Mouse (Mus musculus): ENCODE data around the gene Gm20388. TPM values are rescaled to one million over a fixed set of nuclear protein-coding genes. Genes with fewer than 3 reads are reported as not detected.

Gene Gm20388
- polyA plus RNA-seq, 1 experiment from 2014 or later: 5.5 TPM

DNA sequence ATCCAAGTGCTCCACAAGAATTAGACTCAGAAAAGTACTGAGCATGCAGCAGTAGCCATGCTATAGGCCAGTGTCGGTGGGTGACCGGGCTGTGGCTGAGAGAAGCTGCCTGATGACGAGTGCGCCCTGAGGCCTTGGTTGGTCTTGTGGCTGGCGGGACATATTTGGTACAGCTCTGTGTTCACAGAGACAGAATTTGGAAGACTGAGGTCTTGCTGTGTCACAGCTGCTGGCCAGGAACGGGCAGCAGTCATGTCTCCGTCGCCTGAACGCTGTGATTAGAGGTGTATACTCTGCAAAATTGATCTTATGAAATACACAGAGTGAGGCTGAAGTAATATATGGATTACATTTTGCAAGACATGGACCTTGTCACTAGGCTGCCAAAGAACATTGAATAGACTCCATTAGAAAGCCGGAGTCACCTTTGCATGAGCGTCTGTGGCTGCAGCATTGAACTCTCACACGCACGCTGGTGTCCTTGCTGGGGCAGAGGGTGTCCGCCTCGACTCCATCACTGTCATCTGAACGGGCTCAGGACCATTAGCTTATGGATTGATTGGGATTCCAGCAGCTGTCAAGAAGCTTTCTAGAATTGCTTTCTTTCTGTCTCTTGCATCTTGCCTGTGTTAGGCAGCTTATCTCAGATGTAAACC, 5.7 kb downstream of the Gm20388 start:
- no peak for ATAC-seq (ENCODE audit: borderline replicate concordance, extremely low read depth, low FRiP score, low TSS enrichment)
- WGBS: 62% methylated on average over 16 of the region's 16 CpGs
- peaks cover 55% of the 10 kb centered on the region for H3K4me1 ChIP-seq

DNA sequence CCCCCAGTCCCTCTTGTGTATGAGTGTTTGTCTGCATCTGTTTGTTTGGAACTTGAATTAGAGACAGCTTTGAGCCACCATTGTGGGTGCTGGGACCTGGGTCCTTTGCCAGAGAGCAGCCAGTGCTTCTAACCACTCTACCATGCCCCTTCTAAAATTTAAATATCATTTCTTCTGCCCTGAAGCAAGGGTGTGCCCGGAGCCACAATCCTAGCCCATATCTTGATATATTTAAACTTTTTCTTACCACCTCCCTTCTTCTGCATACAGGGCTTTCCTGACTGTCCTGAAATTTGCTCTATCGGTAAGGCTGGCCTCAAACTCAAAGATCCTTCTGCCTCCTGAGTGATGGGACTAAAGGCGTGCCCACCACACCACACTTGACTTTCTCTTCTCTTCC, 6.8 kb downstream of the Gm20388 start:
- 82% methylated on average over 3 of the region's 3 CpGs for WGBS
- no peaks in the 10 kb centered on the region for H3K36me3 ChIP-seq
- H3K4me2 ChIP-seq: no peak overlapping the region
- no peak overlapping the region for H3K9ac ChIP-seq
- no peak overlapping the region for H3K4me3 ChIP-seq
- peaks cover 51% of the 10 kb centered on the region for H3K4me1 ChIP-seq
- no peaks in the 10 kb centered on the region for H3K9me3 ChIP-seq
- no peak overlapping the region for H3K27ac ChIP-seq
- H3K27me3 ChIP-seq: no peaks in the 10 kb centered on the region
- no peak for ATAC-seq (ENCODE audit: borderline replicate concordance, extremely low read depth, low FRiP score, low TSS enrichment)

More for the DNA sequence above, 5.7 kb downstream of the Gm20388 start:
- Histone ChIP-seq H3K4me2 (no peak overlapping the region), H3K36me3 (no peaks in the 10 kb centered on the region), H3K9ac (no peak overlapping the region), H3K4me3 (no peak overlapping the region), H3K9me3 (no peaks in the 10 kb centered on the region), H3K27me3 (no peaks in the 10 kb centered on the region), H3K27ac (no peak overlapping the region)

DNA sequence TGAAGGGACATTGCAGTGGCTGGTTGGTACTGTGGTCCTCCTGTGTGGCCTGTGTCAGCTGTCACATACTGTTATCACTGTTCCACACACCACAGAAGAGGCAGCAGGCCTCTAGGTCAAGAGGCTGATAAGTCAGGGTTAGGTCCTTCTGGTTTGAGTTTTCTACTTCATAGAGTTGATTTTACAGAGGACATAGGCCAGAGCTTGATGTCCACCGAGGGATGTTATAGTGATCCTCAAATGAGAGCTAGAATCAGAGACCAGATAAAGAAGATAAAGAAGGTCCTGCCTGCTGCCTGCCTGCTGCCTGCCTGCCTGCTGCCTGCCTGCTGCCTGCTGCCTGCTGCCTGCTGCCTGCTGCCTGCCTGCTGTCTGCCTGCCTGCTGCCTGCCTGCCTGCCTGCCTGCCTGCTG, 7.5 kb downstream of the Gm20388 start:
- Histone ChIP-seq H3K9ac (no peak overlapping the region), H3K4me2 (no peak overlapping the region), H3K27me3 (no peaks in the 10 kb centered on the region), H3K4me3 (no peak overlapping the region), H3K9me3 (no peaks in the 10 kb centered on the region), H3K4me1 (peaks cover 44% of the 10 kb centered on the region), H3K36me3 (no peaks in the 10 kb centered on the region), H3K27ac (no peak overlapping the region)
- ATAC-seq (ENCODE audit: borderline replicate concordance, extremely low read depth, low FRiP score, low TSS enrichment): peak; percentile 80; the same call in 1 of the 2 replicates
- WGBS: 43% methylated on average over 1 of the region's 1 CpGs

DNA sequence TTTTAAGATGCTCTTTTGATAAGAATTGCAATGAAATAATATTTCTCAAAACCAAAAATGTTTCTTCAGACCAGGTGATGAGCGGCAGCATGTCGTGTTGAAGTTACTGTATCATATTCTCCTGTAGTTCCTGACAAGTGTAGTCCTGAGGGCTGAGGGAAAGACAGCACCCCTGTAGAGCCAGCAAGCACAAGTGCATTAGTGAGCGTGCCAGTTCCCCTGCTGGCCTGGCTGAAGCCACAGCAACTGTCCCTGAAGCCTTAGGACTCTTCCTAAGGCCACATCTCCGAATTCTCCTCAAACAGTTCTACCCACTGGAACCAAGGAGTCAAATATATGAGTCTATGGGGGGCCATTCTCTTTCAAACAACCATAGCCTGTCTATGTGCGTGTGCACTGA, 12.6 kb downstream of the Gm20388 start:
- H3K4me1 ChIP-seq: peaks cover 14% of the 10 kb centered on the region; the same call in 1 of the 2 replicates
- H3K27me3 ChIP-seq: no peaks in the 10 kb centered on the region
- no peak overlapping the region for H3K4me3 ChIP-seq
- H3K36me3 ChIP-seq: 0 out of 2 replicates have a peak, but pooled peaks cover 3% of the 10 kb centered on the region
- no peak for ATAC-seq (ENCODE audit: borderline replicate concordance, extremely low read depth, low FRiP score, low TSS enrichment)
- no peaks in the 10 kb centered on the region for H3K9me3 ChIP-seq
- H3K4me2 ChIP-seq: no peak overlapping the region
- no peak overlapping the region for H3K27ac ChIP-seq
- 84% methylated on average over 5 of the region's 5 CpGs for WGBS
- H3K9ac ChIP-seq: no peak overlapping the region

DNA sequence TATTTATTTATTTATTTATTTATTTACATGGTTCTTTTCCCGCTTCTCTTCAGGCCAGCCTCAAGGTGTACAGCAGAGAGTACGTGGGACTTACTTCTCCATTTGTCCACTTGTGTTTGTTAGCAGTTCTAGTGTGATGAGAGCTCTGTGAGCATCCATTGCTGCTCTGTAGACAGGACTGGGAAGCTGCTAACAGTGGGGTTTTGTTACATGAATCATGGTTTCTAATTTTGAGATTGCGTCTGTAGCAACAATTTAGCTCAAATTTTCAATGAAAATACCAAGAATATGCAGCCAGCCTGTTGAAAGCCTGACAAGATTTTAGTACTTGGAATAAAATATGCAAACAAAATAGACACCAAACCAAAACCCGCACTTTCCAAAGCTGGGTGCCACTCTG, 14.8 kb downstream of the Gm20388 start:
- Histone ChIP-seq H3K4me1 (peaks cover 14% of the 10 kb centered on the region; the same call in 1 of the 2 replicates), H3K27me3 (no peaks in the 10 kb centered on the region)

DNA sequence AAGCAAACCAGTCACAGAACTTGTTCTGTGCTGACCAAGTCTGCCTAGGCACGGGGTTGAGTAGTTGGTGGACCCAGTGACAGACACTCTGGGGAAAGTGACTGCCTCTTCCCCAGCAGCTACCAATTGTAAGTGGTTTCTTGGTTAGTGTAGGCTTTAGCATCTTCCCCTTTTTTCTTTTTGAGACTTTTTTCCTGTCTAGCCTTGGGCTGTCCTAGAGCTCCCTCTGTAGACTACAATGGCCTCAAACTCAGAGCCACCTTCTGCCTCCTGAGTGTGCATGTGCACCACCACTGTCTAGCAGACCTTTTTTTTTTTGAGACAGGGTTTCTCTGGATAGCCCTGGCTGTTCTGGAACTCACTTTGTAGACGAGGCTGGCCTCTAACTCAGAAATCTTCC, 15.8 kb downstream of the Gm20388 start:
- no peaks in the 10 kb centered on the region for H3K9me3 ChIP-seq
- H3K4me3 ChIP-seq: no peak overlapping the region
- no peak overlapping the region for H3K4me2 ChIP-seq
- WGBS: 69% methylated on average over 2 of the region's 2 CpGs
- H3K4me1 ChIP-seq: peaks cover 14% of the 10 kb centered on the region; the same call in 1 of the 2 replicates
- no peak overlapping the region for H3K27ac ChIP-seq
- no peak overlapping the region for H3K9ac ChIP-seq
- H3K27me3 ChIP-seq: no peaks in the 10 kb centered on the region
- ATAC-seq (ENCODE audit: borderline replicate concordance, extremely low read depth, low FRiP score, low TSS enrichment): 0 out of 2 replicates have a peak, but pooled peaks have one; percentile 29
- H3K36me3 ChIP-seq: 0 out of 2 replicates have a peak, but pooled peaks cover 3% of the 10 kb centered on the region

More for the DNA sequence above, 14.8 kb downstream of the Gm20388 start:
- 82% methylated on average over 4 of the region's 4 CpGs for WGBS
- no peak for ATAC-seq (ENCODE audit: borderline replicate concordance, extremely low read depth, low FRiP score, low TSS enrichment)
- Histone ChIP-seq H3K27ac (no peak overlapping the region), H3K9ac (no peak overlapping the region), H3K36me3 (0 out of 2 replicates have a peak, but pooled peaks cover 3% of the 10 kb centered on the region), H3K4me3 (no peak overlapping the region), H3K4me2 (no peak overlapping the region), H3K9me3 (no peaks in the 10 kb centered on the region)

DNA sequence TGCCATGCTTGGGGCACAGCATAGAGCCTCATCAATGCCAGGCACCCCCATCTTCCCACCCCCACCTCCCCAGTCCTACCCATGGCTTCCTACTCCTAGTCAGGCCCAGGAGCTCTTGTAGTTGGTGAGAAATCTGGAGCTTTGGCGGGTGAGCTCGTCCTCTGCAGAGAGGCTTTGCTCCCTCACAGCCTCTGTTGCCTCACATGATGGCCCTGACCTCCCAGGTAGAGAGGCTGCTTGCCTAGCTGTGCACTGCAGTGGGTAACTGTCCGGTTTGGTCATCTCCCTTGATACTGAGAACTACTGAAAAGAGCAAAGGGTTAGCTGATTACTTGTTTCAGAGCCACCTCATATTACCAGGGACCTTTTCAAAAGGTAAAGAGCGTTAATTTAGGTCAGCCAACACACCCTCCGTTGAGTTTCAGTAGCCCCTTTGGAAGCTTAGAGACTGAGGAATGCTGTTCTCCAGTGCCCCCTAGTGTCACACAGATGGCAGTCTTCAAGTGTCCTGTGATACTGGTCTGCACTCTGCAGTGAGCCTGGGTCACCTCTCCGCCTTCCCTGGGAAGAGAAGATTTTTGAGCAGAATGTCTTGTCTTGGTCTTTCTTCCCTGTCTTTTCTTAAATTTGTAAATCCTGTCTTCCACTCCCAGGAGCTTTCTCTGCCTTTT, 16.9 kb downstream of the Gm20388 start:
- WGBS: 42% methylated on average over 6 of the region's 6 CpGs
- no peaks in the 10 kb centered on the region for H3K27me3 ChIP-seq
- H3K9me3 ChIP-seq: no peaks in the 10 kb centered on the region
- 0 out of 2 replicates have a peak, but pooled peaks cover 10% of the 10 kb centered on the region for H3K4me1 ChIP-seq
- H3K36me3 ChIP-seq: 0 out of 2 replicates have a peak, but pooled peaks cover 3% of the 10 kb centered on the region
- H3K4me3 ChIP-seq: no peak overlapping the region
- H3K9ac ChIP-seq: no peak overlapping the region
- no peak overlapping the region for H3K27ac ChIP-seq
- H3K4me2 ChIP-seq: no peak overlapping the region
- ATAC-seq (ENCODE audit: borderline replicate concordance, extremely low read depth, low FRiP score, low TSS enrichment): peak; percentile 77

DNA sequence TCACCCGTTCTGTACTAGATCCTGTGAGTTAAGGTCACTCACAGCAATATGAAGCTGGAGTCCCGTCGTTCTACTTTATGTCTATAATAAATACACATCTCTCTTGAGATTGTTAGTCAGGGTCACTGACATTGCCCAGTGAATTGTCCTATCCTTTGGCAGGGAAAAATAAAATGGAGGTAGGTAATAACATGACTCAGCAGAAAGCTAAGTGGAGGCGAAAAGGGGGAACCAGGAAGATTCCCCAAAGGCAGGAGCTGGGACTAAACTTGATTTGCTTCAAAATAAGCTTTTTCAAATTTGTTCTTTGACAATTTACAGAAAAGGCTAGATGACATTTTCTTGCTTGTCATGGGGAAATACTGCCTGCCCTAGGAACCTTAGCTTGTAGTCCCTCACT, 20.7 kb downstream of the Gm20388 start:
- Histone ChIP-seq H3K4me2 (no peak overlapping the region), H3K36me3 (peaks cover 13% of the 10 kb centered on the region; the same call in 1 of the 2 replicates), H3K27me3 (no peaks in the 10 kb centered on the region), H3K9me3 (no peaks in the 10 kb centered on the region), H3K4me1 (0 out of 2 replicates have a peak, but pooled peaks cover 10% of the 10 kb centered on the region), H3K9ac (no peak overlapping the region), H3K27ac (no peak overlapping the region), H3K4me3 (no peak overlapping the region)
- WGBS: 69% methylated on average over 4 of the region's 4 CpGs
- no peak for ATAC-seq (ENCODE audit: borderline replicate concordance, extremely low read depth, low FRiP score, low TSS enrichment)

DNA sequence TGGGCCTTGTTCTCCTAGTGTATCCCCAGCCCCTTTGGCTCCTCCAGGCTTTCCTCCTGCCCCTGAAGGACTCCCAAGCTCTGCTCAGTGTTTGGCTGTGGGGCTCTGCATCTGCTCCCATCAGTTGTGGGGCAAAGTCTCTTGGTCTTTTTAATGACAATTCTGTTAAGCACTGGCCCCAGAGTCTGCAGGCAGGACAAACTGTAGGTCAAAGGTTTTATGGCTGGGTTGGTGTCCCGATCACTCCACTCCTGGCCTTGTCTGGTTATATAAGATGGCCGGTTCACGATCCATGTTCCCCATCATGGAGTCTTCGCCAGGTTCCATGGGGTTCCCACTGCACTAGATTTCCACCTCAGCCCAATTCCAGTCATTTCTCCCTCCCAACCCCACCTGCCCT, 23.0 kb downstream of the Gm20388 start:
- Histone ChIP-seq H3K4me3 (no peak overlapping the region), H3K27me3 (no peaks in the 10 kb centered on the region), H3K4me1 (0 out of 2 replicates have a peak, but pooled peaks cover 4% of the 10 kb centered on the region), H3K9ac (no peak overlapping the region), H3K4me2 (no peak overlapping the region), H3K27ac (no peak overlapping the region), H3K36me3 (peaks cover 25% of the 10 kb centered on the region), H3K9me3 (no peaks in the 10 kb centered on the region)
- WGBS: 92% methylated on average over 4 of the region's 4 CpGs
- no peak for ATAC-seq (ENCODE audit: borderline replicate concordance, extremely low read depth, low FRiP score, low TSS enrichment)

DNA sequence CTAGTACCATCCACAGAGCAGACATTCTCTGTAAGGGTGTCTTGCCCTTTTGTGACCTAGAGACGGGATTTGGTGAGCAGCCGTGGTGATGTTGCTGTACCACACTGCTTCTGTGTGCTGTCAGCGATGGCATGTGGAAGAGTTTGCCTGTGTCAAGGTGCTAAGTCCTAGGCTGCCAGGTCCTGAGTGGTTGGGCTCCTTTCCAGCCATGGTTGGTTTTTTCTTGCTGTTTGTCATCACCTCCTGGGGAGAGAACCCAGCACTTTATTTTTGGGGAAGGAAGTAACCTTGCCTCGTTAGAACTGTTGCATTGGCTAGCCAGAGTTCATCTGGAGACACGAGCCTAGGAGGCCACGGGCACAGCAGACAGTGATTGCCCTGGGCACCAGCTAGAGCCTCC, 24.9 kb downstream of the Gm20388 start:
- H3K9ac ChIP-seq: no peak overlapping the region
- no peaks in the 10 kb centered on the region for H3K9me3 ChIP-seq
- no peak overlapping the region for H3K4me3 ChIP-seq
- 67% methylated on average over 6 of the region's 6 CpGs for WGBS
- no peak overlapping the region for H3K27ac ChIP-seq
- H3K4me1 ChIP-seq: 0 out of 2 replicates have a peak, but pooled peaks cover 4% of the 10 kb centered on the region
- ATAC-seq (ENCODE audit: borderline replicate concordance, extremely low read depth, low FRiP score, low TSS enrichment): no peak
- no peak overlapping the region for H3K4me2 ChIP-seq
- peaks cover 25% of the 10 kb centered on the region for H3K36me3 ChIP-seq
- H3K27me3 ChIP-seq: no peaks in the 10 kb centered on the region

DNA sequence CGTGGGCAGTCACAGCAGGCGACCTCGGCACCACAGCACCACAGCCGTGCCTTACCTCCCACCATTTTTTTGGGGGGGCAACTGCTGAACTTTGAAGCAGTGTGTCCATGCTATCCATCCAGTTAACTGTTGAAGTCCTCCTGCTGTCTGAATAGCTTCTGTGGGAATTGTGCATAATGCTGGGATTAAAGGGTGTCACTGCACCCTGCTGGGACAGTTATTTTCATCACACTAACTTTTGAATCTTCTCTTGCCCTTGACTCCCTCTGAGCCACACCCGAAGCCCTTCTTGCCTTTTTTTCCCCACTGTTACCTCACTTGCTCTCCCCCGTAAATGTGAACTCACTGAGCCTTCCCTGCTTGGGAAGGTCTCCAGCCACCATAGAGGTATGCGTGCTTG, 27.8 kb downstream of the Gm20388 start:
- H3K27ac ChIP-seq: no peak overlapping the region
- peaks cover 46% of the 10 kb centered on the region for H3K36me3 ChIP-seq
- H3K4me2 ChIP-seq: no peak overlapping the region
- no peaks in the 10 kb centered on the region for H3K9me3 ChIP-seq
- ATAC-seq (ENCODE audit: borderline replicate concordance, extremely low read depth, low FRiP score, low TSS enrichment): no peak
- no peak overlapping the region for H3K9ac ChIP-seq
- 0 out of 2 replicates have a peak, but pooled peaks cover 4% of the 10 kb centered on the region for H3K4me1 ChIP-seq
- WGBS: 73% methylated on average over 7 of the region's 7 CpGs
- no peaks in the 10 kb centered on the region for H3K27me3 ChIP-seq
- H3K4me3 ChIP-seq: no peak overlapping the region

DNA sequence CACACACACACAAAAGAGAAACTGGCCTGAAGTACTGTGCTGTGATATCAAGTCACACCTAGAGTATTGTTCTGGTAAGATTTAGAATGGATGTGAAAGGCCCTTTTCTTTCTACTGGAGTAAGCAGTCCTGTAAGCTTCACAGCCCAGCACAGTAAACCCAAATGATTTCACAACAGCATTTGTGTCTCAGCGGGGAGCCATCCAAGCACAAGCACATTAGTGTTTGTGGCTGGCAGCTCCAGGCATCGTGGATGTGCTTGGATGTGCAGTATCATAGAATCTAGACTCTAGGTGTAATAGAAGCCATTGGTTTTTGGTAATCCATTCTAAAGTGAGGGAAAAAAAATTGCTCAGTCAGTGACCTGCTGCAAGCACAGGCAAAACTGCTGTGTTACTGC, 28.7 kb downstream of the Gm20388 start:
- Histone ChIP-seq H3K4me1 (0 out of 2 replicates have a peak, but pooled peaks cover 4% of the 10 kb centered on the region), H3K9me3 (no peaks in the 10 kb centered on the region), H3K4me3 (no peak overlapping the region), H3K36me3 (peaks cover 45% of the 10 kb centered on the region), H3K27me3 (no peaks in the 10 kb centered on the region), H3K4me2 (no peak overlapping the region), H3K9ac (no peak overlapping the region), H3K27ac (no peak overlapping the region)
- WGBS: 91% methylated on average over 2 of the region's 2 CpGs
- ATAC-seq (ENCODE audit: borderline replicate concordance, extremely low read depth, low FRiP score, low TSS enrichment): no peak

Measured in lung, embryonic 15.5 days (tissue).